Mouse (Mus musculus): Measurements from ENCODE around the gene Dppa2. TPM values are rescaled to one million over a fixed set of nuclear protein-coding genes. Genes with fewer than 3 reads are reported as not detected.
"Not testable (repeated sequence)": the region's sequence is repeated elsewhere in the genome, so short reads cannot be mapped to it uniquely, and the experiment has no call there.

The Dppa2 gene
- total RNA-seq (2021) = not detected
- long read RNA-seq, experiment 1 = 0 reads
- long read RNA-seq, experiment 2 = 0 reads

- DNase-seq = no peak
Measured at GRCm38 (mm10) chr16:48303509-48303908, at the start of gene Dppa2. TSS of gene Dppa2 (plus strand) at chr16:48303908.

DNA sequence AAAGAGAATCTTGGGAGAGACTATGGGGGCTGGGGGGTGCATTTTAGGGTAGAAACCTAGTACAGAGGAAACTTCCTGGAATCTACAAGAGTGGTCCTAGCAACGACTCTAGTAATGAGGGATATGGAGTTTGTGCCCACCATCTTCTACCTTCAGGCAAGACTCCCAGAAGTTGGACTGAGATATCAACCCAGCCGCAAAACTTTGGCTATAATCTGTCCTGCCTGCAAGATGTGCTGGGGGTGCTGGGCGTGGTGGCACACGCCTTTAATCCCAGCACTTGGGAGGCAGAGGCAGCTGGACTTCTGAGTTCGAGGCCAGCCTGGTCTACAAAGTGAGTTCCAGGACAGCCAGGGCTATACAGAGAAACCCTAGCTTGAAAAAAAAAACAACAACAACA is 49.1 kb upstream of the Dppa2 start:
- DNase-seq = no peak

GRCm38 (mm10) chr16:48259519-48259918 is 44.2 kb upstream of the Dppa2 start:
- DNase-seq = no peak

DNA sequence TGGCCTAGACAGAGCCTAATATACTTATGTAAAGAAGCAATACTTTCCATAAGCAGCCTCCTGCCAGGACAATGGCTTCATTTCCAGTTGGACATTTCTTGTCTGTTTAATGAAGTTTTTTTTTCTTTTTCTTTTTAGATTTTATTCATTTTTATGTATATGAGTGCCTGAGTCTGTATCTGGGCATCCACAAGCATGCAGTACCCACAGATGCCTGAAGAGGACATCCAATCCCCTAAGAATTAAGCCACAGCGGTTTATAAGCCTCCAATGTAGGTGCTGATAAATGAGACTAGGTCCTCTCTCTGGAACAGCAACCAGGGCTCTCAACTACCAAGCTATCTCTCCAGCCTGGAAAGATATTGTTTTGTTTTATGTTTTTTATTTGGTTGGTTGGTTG is 40.8 kb upstream of the Dppa2 start:
- DNase-seq = no peak

GRCm38 (mm10) chr16:48265856-48266255 is 37.9 kb upstream of the Dppa2 start:
- DNase-seq = no peak

DNA sequence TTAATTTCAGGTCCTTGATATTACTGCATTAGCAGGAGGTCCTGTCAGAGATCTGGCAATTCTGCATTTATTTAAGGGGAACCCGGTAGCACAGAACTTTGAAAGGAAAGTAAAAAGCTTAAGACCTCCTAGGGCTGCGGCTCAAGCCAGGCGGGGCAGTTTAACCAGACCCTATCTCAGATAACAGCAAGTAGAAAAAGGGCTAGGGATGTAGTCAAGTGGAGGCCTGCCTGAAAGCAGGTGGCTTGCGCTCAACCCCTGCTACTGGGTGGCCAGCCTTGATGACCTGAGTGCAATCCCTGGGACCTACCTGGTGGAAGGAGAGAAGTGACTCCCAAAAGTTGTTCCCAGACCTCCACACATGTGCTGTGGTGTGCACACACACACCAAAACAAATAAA is 26.8 kb upstream of the Dppa2 start:
- DNase-seq = no peak

- no peak for DNase-seq
Measured at GRCm38 (mm10) chr16:48280883-48281282, 22.8 kb upstream of the Dppa2 start.

DNA sequence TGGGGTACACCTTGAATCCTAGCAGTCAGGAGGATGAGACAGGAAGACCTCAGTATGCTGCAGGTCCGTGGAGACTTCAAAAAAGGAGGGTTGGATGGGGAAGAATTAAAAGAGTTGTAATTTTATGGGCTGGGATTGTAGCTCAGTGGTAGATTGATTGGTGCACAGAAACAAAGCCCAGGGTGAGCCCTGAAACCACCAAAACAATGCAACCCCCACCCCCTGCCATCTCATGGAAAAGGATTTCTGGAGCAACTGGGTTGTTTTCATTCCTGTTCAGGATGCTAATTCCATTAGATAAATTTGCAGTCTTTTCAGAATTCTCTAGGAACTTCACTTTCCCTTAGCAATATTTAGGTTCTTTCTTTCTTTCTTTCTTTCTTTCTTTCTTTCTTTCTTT is 20.9 kb upstream of the Dppa2 start:
- no peak for DNase-seq

- no peak for DNase-seq
Measured at GRCm38 (mm10) chr16:48283517-48283916, 20.2 kb upstream of the Dppa2 start, which contains the start of gene Dppa4. TSS of gene Dppa4 (plus strand) at chr16:48283733.

GRCm38 (mm10) chr16:48285517-48285916 is 18.2 kb upstream of the Dppa2 start:
- DNase-seq = no peak

- no peak for DNase-seq
Measured at GRCm38 (mm10) chr16:48297384-48298136, 6.1 kb upstream of the Dppa2 start.

DNA sequence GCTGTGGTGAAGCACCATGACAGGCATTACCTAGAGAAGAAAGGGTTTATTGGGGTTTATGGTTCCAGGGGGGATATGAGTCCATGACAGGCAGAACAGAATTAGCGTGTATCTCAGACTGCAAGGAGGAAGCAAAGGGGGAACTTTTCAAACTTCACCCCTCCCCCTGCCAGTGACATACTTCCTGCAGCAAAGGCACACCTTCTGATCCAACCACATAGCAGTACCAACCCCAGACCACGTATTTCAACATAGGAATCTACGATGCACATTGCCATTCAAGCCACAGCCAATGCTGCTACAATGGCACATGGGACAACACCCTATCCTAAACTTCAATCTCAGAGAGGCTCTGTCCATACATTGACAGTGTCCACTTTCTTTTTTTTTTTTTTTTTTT is 3.8 kb upstream of the Dppa2 start:
- no peak for DNase-seq

- no peak for DNase-seq
Measured at GRCm38 (mm10) chr16:48303983-48304382, 275 bp downstream of the Dppa2 start.

DNA sequence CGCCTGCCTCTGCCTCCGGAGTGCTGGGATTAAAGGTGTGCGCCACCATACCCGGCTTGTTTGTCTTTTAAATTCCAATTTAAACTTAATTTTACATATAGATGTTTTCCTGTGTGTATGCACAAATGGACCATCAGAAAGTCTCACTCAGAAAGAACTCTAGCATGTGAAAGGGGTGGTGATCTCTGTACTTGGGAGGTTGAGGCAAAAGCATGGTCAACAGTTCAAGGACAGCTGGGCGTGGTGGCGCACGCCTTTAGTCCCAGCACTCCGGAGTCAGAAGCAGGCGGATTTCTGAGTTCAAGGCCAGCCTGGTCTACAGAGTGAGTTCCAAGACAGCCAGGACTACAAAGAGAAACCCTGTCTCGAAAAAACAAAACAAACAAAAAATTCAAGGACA is 5.2 kb downstream of the Dppa2 start:
- not testable (repeated sequence) for DNase-seq

GRCm38 (mm10) chr16:48309912-48310630 is 6.4 kb downstream of the Dppa2 start:
- DNase-seq = no peak

DNA sequence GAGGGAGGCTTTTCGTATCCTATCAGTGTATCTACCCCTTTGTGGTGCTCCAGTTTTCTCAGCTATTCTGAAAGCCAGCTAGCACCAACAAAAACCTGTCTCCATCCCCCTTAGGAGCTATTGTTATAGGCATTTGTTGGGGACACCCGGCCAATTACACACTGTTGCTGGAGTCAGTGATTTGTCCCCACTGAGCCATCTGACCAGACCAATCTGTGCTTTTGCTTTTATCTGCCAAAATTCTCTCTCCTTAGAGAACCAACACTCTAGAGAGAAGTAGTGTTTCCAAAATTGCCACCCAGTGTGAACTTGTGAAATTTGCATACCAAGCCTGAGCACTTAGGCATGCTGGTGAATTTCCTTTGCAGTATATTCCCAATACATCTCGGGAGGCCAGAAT is 11.6 kb downstream of the Dppa2 start:
- no peak for DNase-seq

- DNase-seq = no peak
Measured at GRCm38 (mm10) chr16:48320781-48321180, 17.1 kb downstream of the Dppa2 start.

- DNase-seq = no peak
Measured at GRCm38 (mm10) chr16:48323133-48323532, 19.4 kb downstream of the Dppa2 start.

DNA sequence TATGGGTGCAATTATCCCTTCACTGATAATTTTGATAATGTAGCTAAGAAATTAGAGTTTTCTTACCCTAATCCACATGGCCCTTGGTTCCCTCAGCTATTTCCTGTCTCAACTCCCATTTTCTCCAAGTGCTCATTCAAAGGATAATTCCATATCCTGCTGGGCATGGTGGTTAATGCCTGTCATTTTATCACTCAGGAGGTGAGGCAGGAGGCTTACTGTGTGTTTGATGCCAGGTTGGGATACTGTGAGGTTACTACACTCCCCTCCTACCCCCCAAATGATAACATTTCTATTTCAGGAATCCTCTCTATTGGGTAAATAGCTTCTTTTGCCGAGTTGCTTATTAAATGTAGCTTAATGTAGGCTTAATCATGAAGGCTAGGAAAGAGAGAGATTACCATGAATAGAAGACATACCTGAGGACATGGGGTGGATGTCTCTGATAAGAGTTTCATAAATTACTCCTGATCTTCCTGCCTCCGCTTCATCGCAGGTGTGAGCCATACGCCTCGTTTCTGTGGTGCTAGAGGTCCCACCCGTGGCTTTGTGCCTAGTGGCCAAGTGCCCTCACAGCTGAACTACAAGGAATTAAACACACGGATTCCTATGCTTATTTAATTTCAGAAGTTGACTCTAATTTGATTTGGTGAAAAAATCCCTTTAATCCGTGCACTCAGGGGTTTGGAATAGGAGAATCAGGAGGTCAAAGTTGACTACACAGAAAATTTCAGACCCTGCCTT is 20.1 kb downstream of the Dppa2 start:
- DNase-seq = no peak

DNA sequence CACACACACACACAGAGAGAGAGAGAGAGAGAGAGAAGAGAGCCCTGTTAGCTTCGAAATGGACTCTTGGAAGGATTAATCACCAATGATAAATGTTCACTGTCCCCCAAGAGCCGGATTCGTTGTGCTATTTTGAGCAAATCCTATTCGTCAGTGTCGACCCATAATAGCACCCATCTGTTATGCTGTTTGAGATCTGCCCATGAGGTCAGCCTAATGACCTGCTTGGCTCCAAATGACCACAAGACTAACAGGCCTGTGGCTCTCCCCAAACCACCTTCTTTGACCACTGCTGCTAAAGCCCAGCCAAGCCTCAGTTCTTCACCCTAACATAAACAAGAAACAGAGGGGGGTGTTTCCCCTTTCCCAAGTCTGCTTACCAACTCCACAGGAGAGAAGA is 23.2 kb downstream of the Dppa2 start:
- no peak for DNase-seq

DNA sequence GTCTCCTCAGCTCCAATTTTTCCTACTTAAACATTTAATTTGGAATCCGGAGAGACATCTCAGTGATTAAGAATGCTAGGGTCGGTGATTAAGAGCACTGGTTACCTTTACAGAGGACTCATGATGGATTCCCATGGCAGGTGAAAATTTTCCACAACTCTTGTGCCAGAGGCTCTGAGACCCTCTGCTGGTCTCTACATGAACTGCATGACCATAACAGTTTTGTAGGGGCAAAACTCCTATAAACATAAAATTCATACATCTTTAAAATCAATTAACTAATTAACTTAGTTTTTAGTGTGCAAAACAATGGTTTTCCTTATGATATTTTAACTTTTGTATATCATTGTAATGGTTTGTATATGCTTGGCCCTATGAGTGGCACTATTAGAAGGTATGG is 24.7 kb downstream of the Dppa2 start:
- no peak for DNase-seq

GRCm38 (mm10) chr16:48331822-48332221 is 28.1 kb downstream of the Dppa2 start:
- no peak for DNase-seq

- no peak for DNase-seq
Measured at GRCm38 (mm10) chr16:48335326-48335725, 31.6 kb downstream of the Dppa2 start.
